Mouse (Mus musculus) retina, embryonic 14.5 days (tissue): ENCODE measurements at regions not wholly inside any gene's neighbourhood (a gene's known extent, or its start where the extent isn't known, plus 50 kb on each side); places are given as distances from the start of the nearest gene placed in this dataset.

ENCODE experiments used
- DNase-seq: peaks from one replicate; pipeline ENCODE4 v3.0.0-alpha.2; 2015; ENCODE audit warnings: low spot score

DNA sequence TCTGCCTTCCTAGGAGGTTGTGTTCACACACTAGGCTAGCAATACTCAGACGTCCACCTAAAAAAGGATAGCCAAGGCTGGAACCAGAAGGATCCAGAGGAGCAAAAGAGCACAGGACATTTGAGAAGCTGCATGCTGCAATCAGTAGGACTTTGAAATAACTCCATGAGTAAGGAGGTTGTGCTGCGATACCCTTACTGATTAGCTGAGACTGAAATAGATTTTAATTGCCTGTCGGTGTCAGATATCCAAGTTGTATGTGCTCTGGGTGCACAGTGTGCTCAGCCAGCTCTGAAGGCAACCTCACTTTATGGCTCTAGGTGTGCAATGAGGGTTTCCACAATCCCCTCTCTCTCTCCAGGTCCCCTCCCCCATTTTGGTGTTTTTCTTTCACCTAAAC lies 2159.2 kb upstream of the Gm7489 start:
- no peak for DNase-seq

DNA sequence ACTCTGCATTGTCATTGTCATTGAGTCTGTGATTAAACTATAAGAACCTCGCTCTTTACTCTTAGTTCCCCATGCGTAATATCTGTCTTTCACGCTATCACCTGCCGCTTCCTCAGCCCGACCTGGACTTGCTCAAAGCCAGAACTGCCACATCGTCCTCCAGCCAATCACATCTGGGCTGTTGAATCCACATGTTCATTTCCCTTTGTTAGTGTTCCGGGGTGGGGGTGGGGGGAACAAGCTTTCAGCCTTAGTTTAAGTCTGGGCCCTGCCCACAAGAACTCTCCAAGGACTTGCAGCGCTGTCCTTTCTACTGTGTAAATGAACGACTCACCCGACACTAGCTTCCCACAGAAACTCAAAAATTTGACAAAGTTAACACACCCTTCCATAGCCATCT lies 2154.6 kb upstream of the Gm7489 start:
- DNase-seq: no peak

DNA sequence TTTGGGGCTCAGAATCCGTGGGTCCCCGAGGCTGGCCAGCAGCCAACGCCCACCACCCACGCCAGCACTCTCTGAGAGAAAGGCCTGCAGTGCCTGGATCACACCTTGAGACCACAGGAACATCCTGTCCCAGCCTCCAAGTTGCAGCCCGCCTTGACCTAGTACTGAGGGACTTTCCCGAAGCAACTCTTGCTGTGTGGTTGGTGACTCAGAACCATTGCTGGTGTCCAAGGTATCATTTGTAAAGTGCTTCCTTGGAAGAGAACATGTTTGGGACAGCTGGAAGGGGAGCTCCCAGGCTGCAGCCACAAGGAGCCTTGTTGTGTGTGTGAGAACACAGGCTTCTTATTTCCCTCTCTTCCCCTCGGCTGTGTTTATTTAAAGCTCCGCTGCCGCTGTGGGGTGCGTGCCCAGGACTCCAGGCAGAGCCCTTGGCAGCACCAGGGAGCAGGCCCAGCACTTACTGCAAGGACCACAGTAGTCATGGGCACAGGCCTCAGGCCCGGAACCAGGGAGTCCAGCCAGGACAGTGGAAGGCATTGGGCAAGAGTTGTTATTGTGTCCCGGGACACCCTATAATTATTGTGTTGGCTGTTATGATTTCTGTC lies 2153.8 kb upstream of the Gm7489 start:
- no peak for DNase-seq

- DNase-seq: no peak
Measured at GRCm38 (mm10) chr15:51734194-51734593, 2150.5 kb upstream of the Gm7489 start.
